Mouse (Mus musculus) testis, adult 2 months (tissue): ENCODE measurements at regions not wholly inside any gene's neighbourhood (a gene's known extent, or its start where the extent isn't known, plus 50 kb on each side); places are given as distances from the start of the nearest gene placed in this dataset.

Experiments used
- CTCF ChIP-seq: fragments of 200-500 bp; IDR thresholded peaks from 2 replicates; pipeline ENCODE4 v1.5.1; 2012; ENCODE audit warnings: low read depth, mild to moderate bottlenecking, inconsistent platforms, low read length, moderate library complexity; ENCODE audit not compliant: control insufficient read depth, insufficient read depth, insufficient replicate concordance
- POLR2A ChIP-seq: fragments of 200-500 bp; IDR thresholded peaks from 2 replicates; pipeline ENCODE4 v1.6.1; 2012; ENCODE audit warnings: low read depth, mild to moderate bottlenecking, inconsistent platforms, low read length, moderate library complexity; ENCODE audit not compliant: control insufficient read depth

GRCm38 (mm10) chr11:64880674-64881073, 98.2 kb upstream of the Elac2 start:
- TF ChIP-seq POLR2A (no peak), CTCF (no peak)
